Mouse (Mus musculus) gonadal fat pad, adult 2 months (tissue): ENCODE results near the gene 1700011L22Rik. TPM values are rescaled to one million over a fixed set of nuclear protein-coding genes. Genes with fewer than 3 reads are reported as not detected.

ENCODE experiments used
- DNase-seq: peaks from one replicate; pipeline ENCODE4 v3.0.0-alpha.2; 2012; ENCODE audit warnings: low read depth
- polyA plus RNA-seq: library from polyadenylated mRNA; depleted of rRNA; stranded (reverse); fragments of >200 nt; gene quantifications from 2 replicates; pipeline ENCODE4 v1.2.3, GENCODE M21; 2012; rRNA removed

1700011L22Rik gene
- polyA plus RNA-seq, 1 experiment: 0.81 TPM

- DNase-seq: no peak
Measured at GRCm38 (mm10) chr8:79175991-79176390, 72.4 kb downstream of the 1700011L22Rik start.

DNA sequence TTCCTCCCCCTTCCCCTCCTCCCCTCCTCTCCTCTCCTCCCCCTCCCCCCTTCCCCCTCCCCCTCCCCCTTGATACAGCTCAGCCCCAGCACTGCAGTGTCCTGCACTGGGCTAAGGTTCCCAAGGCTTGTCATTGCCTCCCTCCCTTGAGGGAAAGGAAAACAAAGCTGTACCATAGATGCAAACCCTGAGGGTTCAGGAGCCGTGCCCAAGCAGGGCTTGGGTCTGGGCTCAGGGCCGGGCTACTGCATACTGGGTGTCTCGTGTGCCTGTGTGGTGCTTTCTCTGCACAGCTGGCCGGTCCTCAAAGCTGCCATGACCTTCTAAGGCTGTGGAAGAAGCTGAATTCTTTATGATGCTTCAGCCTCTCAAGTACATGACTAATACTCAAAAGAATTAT lies 74.8 kb downstream of the 1700011L22Rik start:
- DNase-seq: no peak

- no peak for DNase-seq
Measured at GRCm38 (mm10) chr8:79165276-79165675, 83.1 kb downstream of the 1700011L22Rik start.

DNA sequence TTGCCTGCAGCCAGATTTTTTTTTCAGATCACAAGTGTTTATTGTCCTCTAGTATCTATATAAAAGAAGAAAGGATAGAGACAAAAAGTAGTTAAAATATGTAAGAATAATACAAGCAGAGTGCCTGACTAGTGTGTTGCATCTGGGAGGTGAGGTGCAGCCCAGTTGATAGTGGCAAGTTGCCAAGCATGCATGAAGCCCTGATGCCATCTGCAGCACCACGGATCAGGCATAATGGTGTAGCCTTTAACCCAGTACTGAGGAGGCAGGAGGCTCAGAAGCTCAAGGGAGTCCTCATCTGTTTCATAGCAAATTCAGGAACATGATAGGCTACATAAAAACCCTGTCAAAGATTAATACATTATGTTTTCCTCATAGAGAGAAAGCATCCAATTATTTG lies 84.0 kb downstream of the 1700011L22Rik start:
- no peak for DNase-seq

DNA sequence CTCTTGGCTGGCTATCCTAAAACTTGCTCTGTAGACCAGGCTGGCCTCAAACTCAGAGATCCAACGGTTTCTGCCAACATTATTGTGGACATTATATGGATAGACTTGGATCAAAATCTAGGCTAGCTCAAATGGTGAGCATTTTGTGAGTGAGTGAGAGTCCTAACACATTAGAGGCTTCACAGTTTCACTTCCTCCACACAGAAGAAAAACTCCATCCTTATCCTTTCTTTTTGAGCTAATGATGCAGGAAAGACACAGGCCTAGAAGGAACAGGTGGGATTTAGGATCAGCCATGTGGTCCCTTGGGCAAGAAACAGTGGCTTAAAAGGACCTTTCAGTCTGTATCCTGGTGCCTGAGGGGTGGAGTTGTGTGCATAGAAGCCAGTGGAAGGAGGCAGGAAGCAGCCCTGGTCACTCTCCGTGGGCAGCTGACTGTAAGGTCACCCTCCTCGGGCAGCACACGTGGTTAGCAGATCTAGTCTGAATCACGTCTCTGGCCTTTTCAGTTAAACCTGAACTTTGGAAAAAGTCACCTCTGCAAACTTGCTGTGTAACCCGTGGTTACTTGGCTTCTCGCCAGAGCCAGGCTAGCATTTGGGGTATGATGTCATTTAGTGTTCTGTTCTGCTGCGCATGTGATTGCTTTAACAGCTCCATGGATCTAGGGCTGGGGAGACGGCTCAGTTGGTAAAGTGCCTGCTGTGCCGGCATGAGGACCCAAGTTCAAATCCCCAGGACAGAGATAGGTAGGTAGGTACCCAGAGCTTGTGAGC lies 85.6 kb downstream of the 1700011L22Rik start:
- DNase-seq: no peak

GRCm38 (mm10) chr8:79161172-79161778 lies 87.1 kb downstream of the 1700011L22Rik start:
- no peak for DNase-seq

Other genes starting within 250 kb of the 1700011L22Rik start
- 8.4 and 9.4 TPM in 2 replicates for gene Zfp827, start 220.1 kb downstream of the 1700011L22Rik start, polyA plus RNA-seq
- 7.3 and 8.4 TPM in 2 replicates for gene Mmaa, start 46.4 kb upstream of the 1700011L22Rik start, polyA plus RNA-seq
- 35.7 and 39.8 TPM in 2 replicates for gene Smad1, start 150.9 kb upstream of the 1700011L22Rik start, polyA plus RNA-seq